Mouse (Mus musculus) hematopoietic stem cell, adult 5-6 weeks (primary cell): ENCODE results near the gene Pitpna. TPM values are rescaled to one million over a fixed set of nuclear protein-coding genes. Genes with fewer than 3 reads are reported as not detected.
A peak's percentile ranks its signal among the peaks of the same experiment; 100 is the strongest.

Experiments
- ATAC-seq, 2 experiments: fragments of 125-278 bp in 1 of 2; replicated peaks in 1 of 2; 2 replicates each; pipeline ENCODE4 v1.8.0; 2016 to 2017; ENCODE audit warnings: inconsistent platforms in 2 of 2, mild to moderate bottlenecking in 2 of 2, moderate number of reproducible peaks in 2 of 2, low read depth in 1 of 2, moderate TSS enrichment in 1 of 2; ENCODE audit not compliant: low FRiP score in 2 of 2, poor library complexity in 2 of 2, severe bottlenecking in 2 of 2, insufficient read depth in 1 of 2, low TSS enrichment in 1 of 2
- total RNA-seq: library from RNA; stranded (forward); fragments of 172-1452, 232-1000 nt; gene quantifications from 2 replicates; pipeline ENCODE4 v1.2.3, GENCODE M21; 2017

The Pitpna gene
- total RNA-seq, 1 experiment from 2014 or later = 98.3 TPM

DNA sequence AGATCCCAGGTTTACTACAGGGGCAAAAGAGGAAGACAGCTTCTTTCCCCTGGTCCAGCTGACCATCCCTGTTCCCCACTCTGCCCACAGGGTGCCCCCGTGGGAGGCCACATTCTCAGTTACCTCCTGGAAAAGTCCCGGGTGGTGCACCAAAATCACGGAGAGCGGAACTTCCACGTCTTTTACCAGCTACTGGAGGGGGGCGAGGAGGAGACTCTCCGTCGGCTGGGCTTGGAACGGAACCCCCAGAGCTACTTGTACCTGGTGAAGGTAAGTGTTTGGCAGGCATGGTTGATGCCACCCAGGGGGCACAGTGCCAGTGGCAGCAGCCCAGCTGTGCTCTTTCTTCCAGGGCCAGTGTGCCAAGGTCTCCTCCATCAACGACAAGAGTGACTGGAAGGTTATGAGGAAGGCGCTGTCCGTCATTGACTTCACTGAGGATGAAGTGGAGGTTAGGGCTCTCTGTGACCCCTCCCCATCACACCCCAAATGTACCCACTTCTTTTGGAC, 72.2 kb downstream of the Pitpna start:
- ATAC-seq = no peak

DNA sequence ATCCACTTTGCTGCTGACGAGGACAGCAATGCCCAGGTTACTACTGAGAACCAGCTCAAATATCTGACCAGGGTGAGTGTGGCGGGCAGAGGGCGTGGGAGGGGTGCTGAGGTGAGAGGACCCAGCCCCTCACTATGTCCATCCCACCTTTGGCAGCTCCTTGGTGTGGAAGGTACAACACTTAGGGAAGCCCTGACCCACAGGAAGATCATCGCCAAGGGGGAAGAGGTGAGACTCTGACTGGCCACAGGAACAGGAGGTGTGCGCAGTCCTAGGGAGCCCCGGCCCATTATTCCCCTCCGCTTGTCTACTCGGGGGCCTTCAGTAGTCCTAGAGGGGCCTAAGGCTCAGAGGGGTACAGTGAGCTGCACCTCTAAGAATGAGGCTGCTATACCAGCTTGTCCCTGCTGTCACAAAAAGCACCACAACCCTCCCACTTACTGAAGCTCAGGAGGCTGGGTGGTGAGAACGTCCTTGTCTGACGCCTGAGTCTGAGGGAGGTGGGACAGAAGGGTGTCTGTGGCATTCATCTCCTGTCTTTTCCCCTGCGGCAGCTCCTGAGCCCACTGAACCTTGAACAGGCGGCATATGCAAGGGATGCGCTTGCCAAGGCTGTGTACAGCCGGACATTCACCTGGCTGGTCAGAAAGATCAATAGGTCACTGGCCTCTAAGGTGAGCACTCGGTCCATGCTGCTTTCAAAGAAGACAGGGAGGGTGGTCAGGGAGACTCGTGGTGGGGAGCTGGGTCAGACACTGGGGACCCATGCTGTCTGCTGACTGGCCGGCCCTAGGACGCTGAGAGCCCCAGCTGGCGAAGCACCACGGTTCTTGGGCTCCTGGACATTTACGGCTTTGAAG, 73.3 kb downstream of the Pitpna start:
- ATAC-seq = no peak

DNA sequence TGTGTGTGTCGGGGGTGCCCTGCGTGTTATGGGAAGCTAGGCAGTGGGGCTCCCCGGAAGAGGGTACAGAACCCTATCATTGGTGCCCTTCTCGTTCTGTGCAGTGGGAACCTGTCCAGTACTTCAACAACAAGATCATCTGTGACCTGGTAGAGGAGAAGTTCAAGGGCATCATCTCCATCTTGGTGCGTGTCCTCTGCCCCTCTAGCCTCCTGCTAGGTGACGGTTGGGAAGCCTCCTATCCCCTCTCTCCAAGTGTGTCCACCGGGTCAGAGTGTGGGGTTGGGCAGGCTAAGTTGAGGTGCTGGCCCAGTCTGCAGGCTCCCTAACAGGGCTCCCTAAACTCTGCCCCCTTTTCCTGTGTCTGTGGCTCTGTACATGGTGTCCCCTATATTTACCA, 74.2 kb downstream of the Pitpna start:
- ATAC-seq = no peak

DNA sequence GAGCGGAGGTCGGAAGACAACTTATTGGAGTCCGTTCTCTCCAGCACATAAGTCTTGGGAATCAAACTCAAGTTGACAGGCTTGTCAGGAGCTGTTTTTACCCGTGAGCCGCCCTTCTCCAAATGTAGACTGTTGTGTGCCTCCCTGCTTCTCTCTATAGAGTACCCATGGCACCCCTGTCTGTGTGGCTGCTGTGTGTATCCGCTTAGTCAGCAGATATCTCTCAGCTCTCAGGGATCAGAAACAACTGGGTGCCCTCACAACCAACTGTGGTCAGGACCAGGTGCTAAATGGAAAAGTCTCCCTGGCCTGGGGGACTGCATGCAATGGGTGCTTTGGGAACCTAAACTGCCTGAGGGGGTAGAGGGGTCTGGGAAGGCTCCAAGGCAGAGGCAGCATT, 78.4 kb downstream of the Pitpna start:
- no peak for ATAC-seq

DNA sequence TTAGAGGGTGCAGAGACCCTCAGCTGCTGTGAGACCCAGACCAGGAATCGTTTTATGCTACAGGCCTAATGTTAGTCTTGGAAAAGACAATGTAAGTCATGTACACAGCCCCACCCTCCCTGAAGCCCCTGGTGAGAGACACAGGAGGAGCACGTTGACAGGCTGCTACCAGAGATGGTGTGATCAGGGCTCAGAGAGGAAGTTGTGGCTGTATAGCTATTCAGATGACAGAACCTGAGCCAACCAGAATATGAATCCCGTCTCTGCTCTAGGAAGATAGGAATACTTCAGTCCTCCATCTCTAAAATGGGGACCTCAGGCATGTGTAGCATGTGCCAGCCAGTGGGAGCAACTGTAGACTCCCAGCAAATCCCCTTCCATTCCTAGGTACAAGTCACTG, 80.7 kb downstream of the Pitpna start:
- no peak for ATAC-seq

DNA sequence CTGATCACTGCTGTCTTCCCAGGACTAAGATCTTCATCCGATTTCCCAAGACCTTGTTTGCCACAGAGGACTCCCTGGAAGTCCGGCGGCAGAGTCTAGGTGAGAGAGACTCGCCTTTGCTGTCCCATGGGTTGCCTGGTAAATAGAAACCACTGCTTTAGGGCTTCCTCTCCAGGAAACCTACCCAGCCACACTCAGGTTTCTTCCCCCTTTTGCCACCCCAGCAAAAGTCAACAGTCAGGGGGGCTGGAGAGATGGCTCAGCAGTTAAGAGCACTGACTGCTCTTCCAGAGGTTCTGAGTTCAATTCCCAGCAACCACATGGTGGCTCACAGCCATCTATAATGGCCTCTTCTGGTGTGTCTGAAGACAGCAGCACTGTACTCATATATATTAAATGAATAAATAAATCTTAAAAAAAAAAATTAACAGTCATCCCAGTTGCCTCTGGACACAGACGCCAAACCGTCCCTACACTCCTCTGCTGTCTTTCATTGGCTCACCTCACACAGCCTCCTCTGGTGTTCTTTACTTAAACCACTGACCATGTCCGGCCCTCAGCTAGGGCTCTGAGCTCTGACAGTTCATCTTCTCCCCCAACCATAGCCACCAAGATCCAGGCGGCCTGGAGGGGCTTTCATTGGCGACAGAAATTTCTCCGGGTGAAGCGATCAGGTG, 81.4 kb downstream of the Pitpna start:
- peak; percentile 30 to 44; a peak in 2 of 4 replicates for ATAC-seq

DNA sequence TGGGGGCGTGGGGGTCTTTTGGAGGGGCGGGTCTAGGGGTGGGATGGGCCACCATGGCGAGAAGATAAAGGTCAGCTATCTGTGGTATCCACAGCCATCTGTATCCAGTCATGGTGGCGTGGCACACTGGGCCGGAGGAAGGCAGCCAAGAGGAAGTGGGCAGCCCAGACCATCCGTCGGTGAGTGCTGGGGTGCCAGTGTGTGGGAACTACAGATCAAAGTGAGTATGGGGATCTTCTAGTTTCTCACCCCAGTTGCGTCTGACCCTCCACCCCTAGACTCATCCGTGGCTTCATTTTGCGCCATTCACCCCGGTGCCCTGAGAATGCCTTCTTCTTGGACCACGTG, 81.9 kb downstream of the Pitpna start:
- ATAC-seq = no peak; a peak in 1 of 4 replicates

DNA sequence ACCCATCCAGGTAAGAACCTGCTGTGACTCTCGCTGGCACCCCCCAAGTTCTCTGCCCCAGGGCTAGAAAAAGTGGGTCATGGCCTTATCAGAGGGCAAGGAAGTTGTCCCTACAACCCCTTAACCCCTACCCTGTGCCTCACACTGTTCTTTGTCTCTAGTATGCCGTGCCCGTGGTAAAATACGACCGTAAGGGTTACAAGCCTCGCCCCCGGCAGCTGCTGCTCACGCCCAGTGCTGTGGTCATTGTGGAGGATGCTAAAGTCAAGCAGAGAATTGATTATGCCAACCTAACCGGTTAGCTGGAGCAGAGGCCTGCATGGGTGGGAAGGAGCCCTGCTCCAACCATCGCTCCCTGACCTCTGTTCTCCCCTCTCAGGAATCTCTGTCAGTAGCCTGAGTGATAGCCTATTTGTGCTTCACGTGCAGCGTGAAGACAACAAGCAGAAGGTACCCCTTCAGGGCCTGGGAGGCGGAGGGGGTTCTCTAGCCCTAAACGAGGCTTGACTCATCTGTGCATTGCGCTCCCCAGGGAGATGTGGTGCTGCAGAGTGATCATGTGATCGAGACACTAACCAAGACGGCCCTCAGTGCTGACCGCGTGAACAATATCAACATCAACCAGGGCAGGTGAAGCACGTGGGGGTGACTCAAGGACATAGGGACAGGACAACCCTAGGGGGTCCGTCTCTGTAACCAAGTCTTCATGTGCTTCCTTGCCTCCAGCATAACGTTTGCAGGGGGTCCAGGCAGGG, 83.7 kb downstream of the Pitpna start:
- no peak for ATAC-seq

DNA sequence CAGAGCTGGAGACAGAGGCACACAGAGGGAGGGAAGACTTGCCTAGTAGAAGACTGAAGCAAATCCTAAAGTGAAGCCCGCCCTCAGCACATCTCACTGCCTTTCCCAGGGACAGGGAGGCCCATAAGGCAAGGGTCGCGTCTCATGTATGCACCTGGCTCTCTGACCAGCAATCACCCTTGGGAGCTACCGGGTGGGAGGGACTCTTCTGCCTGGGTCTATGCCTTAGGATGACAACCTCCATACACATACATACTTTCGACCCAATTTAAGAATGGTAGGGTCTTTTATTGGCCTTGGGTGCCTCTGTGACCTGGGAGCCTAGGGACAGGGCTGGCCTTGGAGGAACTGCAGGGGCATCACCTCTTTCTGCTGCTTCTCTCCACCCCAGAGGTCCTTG, 85.5 kb downstream of the Pitpna start:
- no peak for ATAC-seq

DNA sequence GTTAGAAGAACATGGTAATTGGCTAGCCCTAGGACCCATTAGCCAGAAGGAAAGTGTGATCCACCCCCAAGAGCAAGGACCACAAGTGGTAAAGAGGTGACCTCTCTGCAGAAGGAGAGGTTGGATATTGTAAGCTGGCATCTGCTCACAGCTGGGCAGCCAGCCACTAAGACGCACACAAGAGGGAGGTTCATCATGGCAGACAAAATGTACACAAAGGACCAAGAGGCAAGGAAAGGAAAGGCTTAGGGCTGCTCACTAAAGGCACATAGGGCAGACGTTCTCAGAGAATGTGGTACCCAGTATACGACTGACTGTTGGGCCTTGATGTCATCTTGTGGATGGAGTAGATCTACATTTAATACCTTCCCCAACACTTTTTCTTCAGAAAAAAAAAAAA, 87.0 kb downstream of the Pitpna start:
- ATAC-seq = no peak

DNA sequence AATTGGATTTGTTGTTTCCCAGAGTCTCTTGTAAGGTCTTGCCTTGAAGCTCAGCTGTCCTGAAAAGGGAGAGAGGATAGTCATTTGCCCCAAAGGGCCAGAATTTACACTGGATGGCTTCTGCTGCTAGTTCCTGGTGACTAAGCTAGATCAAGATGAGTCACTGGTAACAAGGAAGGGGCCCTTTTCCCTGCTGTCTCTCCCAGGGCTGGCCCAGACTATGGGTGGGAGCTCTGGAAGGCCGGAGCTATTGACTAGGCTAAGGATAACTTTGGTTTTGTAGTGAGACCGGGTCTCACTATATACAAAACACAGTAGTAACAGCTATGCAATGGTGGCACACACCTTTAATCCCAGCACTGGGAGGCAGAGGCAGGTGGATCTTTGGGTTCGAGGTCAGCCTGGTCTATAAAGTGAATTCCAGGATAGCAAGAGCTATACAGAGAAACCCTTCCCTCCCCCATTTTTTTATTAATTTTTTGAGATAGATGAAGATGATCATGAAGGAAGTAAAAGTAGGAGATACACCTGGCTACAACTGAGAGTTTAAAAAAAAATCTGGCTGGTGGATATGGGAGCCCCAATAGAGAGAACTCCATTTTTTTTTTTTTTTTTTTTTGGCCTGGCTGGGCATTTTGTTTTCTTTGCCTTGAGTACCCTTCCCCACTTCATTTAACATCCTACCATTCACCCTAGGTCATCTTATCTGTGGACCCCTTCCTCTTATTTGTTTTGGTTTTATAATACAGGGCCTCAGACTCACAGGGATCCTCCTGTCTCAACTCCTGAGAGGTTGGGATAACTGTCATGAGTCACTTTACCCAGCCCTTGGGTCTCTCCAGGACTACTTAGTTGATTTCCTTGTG, 90.2 kb downstream of the Pitpna start:
- no peak for ATAC-seq

Other genes starting within 250 kb of the Pitpna start
- gene Rpa1, start 239.8 kb upstream of the Pitpna start, total RNA-seq = 144 and 160 TPM in 2 replicates
- 13.0 and 22.1 TPM in 2 replicates for gene Smyd4, start 239.7 kb upstream of the Pitpna start, total RNA-seq
- gene Serpinf1, start 165.4 kb upstream of the Pitpna start, total RNA-seq = 60.5 and 70.1 TPM in 2 replicates
- gene Serpinf2, start 148.5 kb upstream of the Pitpna start, total RNA-seq = not detected in 2 replicates
- 4.5 and 6.0 TPM in 2 replicates for gene Wdr81, start 133.4 kb upstream of the Pitpna start, total RNA-seq
- gene Tlcd2, start 126.4 kb upstream of the Pitpna start, total RNA-seq = 24.7 and 33.5 TPM in 2 replicates
- gene Prpf8, start 101.3 kb upstream of the Pitpna start, total RNA-seq = 113 and 126 TPM in 2 replicates
- 0.75 TPM in 1 of 2 replicates, not detected in the other for gene Rilp, start 78.0 kb upstream of the Pitpna start, total RNA-seq
- 12.2 and 17.8 TPM in 2 replicates for gene Scarf1, start 74.6 kb upstream of the Pitpna start, total RNA-seq
- gene Slc43a2, start 56.4 kb upstream of the Pitpna start, total RNA-seq = 8.9 and 17.5 TPM in 2 replicates
- 54.1 and 59.6 TPM in 2 replicates for gene Inpp5k, start 42.9 kb downstream of the Pitpna start, total RNA-seq
- 28.3 and 35.9 TPM in 2 replicates for gene Myo1c, start 62.4 kb downstream of the Pitpna start, total RNA-seq
- 50.9 and 61.0 TPM in 2 replicates for gene Crk, start 91.2 kb downstream of the Pitpna start, total RNA-seq
- 363 and 366 TPM in 2 replicates for gene Ywhae, start 144.8 kb downstream of the Pitpna start, total RNA-seq
- gene Doc2b, start 208.0 kb downstream of the Pitpna start, total RNA-seq = 0.13 TPM in 1 of 2 replicates, not detected in the other